30 mouse cellular contexts compared by ENCODE assay signal in the genomic region with DNA sequence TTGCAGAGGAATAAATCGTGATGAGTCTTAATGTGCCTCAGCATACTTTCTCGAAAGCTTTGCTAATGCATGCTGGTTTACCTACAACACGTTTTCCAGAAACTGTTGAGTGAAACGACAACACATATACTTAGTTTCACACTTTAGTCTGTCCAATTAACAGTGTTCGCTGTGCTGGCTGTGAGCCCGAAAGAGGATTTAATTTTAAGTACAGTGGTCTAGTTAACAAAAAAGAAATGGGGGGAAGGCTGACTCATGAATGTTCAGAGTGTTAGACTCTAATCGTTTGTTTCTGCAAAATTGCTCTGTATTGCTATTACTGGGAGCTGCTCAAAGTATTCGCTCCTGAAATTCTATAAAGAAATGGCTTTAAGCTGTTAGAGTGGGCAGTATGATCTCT.
DNase-seq lines count a peak whose midpoint lies in the region; ATAC-seq and TF ChIP-seq lines count a peak whose summit lies in the region.
"Had no signal": no experiment of that assay in that cellular context is flagged by ENCODE, and none has a peak within 500 bp of the region (broad histone marks: within the 10 kb centered on the region; RNA-seq: fewer than 3 reads in every experiment).

No protein-coding gene starts in this region.

- H3K36me3 ChIP-seq in forebrain, embryonic 16.5 days (ENCODE audit: control insufficient read depth, insufficient read depth), result no peaks in the 10 kb centered on the region
- H3K36me3 ChIP-seq in liver, postnatal 0 days (replicated peaks; ENCODE audit: insufficient read depth, low read length), result no peaks in the 10 kb centered on the region
- H3K36me3 ChIP-seq: embryonic facial prominence, embryonic 15.5 days; G1E; heart, embryonic 15.5 days; limb, embryonic 12.5 days; neural tube, embryonic 12.5 days had no signal

- no peak overlapping the region for H3K4me3 ChIP-seq in forebrain, embryonic 16.5 days (replicated peaks; ENCODE audit: low read length)
- H3K4me3 ChIP-seq in liver, postnatal 0 days (ENCODE audit: low read depth, low read length), result no peak overlapping the region
- H3K4me3 ChIP-seq: embryonic facial prominence, embryonic 15.5 days; gastrocnemius, adult 2 months; heart, embryonic 15.5 days; left cerebral cortex, adult 2 months; limb, embryonic 12.5 days; neural tube, embryonic 12.5 days had no signal

- no peak for TF ChIP-seq POLR2A in brain, embryonic 14.5 days (IDR thresholded peaks at IDR 0.05; ENCODE audit: borderline replicate concordance, extremely low read depth, insufficient read depth, insufficient read length, poor library complexity, severe bottlenecking)

- no peak overlapping the region for H3K27ac ChIP-seq in forebrain, embryonic 16.5 days (ENCODE audit: low read length)
- no peak overlapping the region for H3K27ac ChIP-seq in liver, postnatal 0 days (ENCODE audit: low read depth)
- H3K27ac ChIP-seq: embryonic facial prominence, embryonic 15.5 days; gastrocnemius, adult 2 months; heart, embryonic 15.5 days; hindbrain, postnatal 0 days; left cerebral cortex, adult 2 months; limb, embryonic 12.5 days; neural tube, embryonic 12.5 days; stomach, postnatal 0 days had no signal

- DNase-seq in frontal cortex, adult 2 months (ENCODE audit: extremely low spot score in 1 of 2, low spot score in 1 of 2), result peak; percentile 22 to 53
- DNase-seq in frontal cortex, postnatal 25 days (ENCODE audit: low spot score in 2 of 2), result no peak
- DNase-seq in brain, embryonic 14.5 days (ENCODE audit: low read depth), result peak; percentile 90
- peak; percentile 52 to 62 for DNase-seq in right cerebral cortex, postnatal 10 days (ENCODE audit: low spot score in 2 of 2)
- DNase-seq in layer of hippocampus, postnatal 10 days (ENCODE audit: low spot score in 2 of 2), result no peak
- DNase-seq in liver, postnatal 0 days, result no peak
- no peak for DNase-seq in urinary bladder, postnatal 14 days (ENCODE audit: low spot score)
- DNase-seq: adrenal gland, adult 2 months; B cell, adult 2 months; cerebellum, adult 2 months; cerebellum, postnatal 25 days; embryo, embryonic 11 days; gastrocnemius, adult 2 months; heart, postnatal 36 days; kidney, postnatal 36 days; lung, adult 18-20 months; lung, postnatal 10 days had no signal

- H3K9ac ChIP-seq in forebrain, embryonic 16.5 days (replicated peaks; ENCODE audit: low read depth, low read length), result no peak overlapping the region
- H3K9ac ChIP-seq in liver, postnatal 0 days (replicated peaks), result no peak overlapping the region
- H3K9ac ChIP-seq: embryonic facial prominence, embryonic 15.5 days; heart, embryonic 15.5 days; limb, embryonic 12.5 days; neural tube, embryonic 12.5 days had no signal

- peaks cover 4% of the 10 kb centered on the region for H3K4me1 ChIP-seq in forebrain, embryonic 16.5 days (replicated peaks; ENCODE audit: control insufficient read depth, insufficient read depth, low read length)
- H3K4me1 ChIP-seq in liver, postnatal 0 days (ENCODE audit: insufficient read depth), result no peaks in the 10 kb centered on the region
- H3K4me1 ChIP-seq: embryonic facial prominence, embryonic 15.5 days; heart, embryonic 15.5 days; limb, embryonic 12.5 days; neural tube, embryonic 12.5 days had no signal

- WGBS in forebrain, embryonic 16.5 days, result 27% methylated on average over 8 of the region's 8 CpGs
- 71% methylated on average over 8 of the region's 8 CpGs for WGBS in liver, postnatal 0 days (ENCODE audit: insufficient replicate concordance)

- no peak for TF ChIP-seq EP300 in liver, postnatal 0 days (IDR thresholded peaks at IDR 0.05; ENCODE audit: low read depth)

- no peaks in the 10 kb centered on the region for H3K27me3 ChIP-seq in forebrain, embryonic 16.5 days (replicated peaks; ENCODE audit: control insufficient read depth, insufficient read depth, low read length)
- H3K27me3 ChIP-seq in liver, postnatal 0 days (ENCODE audit: insufficient read depth, low read length), result no peaks in the 10 kb centered on the region
- H3K27me3 ChIP-seq: CH12.LX; embryonic facial prominence, embryonic 15.5 days; heart, embryonic 15.5 days; limb, embryonic 12.5 days; neural tube, embryonic 12.5 days had no signal

- no peak overlapping the region for H3K4me2 ChIP-seq in forebrain, embryonic 16.5 days (ENCODE audit: low read length)
- no peak overlapping the region for H3K4me2 ChIP-seq in liver, postnatal 0 days (ENCODE audit: low read depth, low read length)
- H3K4me2 ChIP-seq: embryonic facial prominence, embryonic 15.5 days; heart, embryonic 15.5 days; limb, embryonic 12.5 days; liver, embryonic 11.5 days; midbrain, embryonic 11.5 days; neural tube, embryonic 12.5 days had no signal

- no peak for TF ChIP-seq CTCF in brain, embryonic 14.5 days (IDR thresholded peaks at IDR 0.05; ENCODE audit: borderline replicate concordance, extremely low read depth, insufficient read depth, insufficient read length)
- no peak for TF ChIP-seq CTCF in liver, postnatal 0 days (IDR thresholded peaks at IDR 0.05; ENCODE audit: low read depth)

- H3K9me3 ChIP-seq in forebrain, embryonic 16.5 days (ENCODE audit: control insufficient read depth, low read length), result no peaks in the 10 kb centered on the region; the same call in 1 of the 2 replicates
- no peaks in the 10 kb centered on the region for H3K9me3 ChIP-seq in liver, postnatal 0 days (ENCODE audit: low read length)
- H3K9me3 ChIP-seq: embryonic facial prominence, embryonic 15.5 days; G1E; heart, embryonic 15.5 days; neural tube, embryonic 12.5 days had no signal

- peak; percentile 81 for ATAC-seq in forebrain, embryonic 16.5 days
- no peak for ATAC-seq in liver, postnatal 0 days
- ATAC-seq: hindbrain, postnatal 0 days; intestine, embryonic 16.5 days had no signal

Comparison
In these comparisons a context has a peak if more than half of its experiments do, and no peak if none do; other contexts are left out.
1. DNase-seq: peak in frontal cortex, adult 2 months (2 of 2), brain, embryonic 14.5 days (single experiment) and right cerebral cortex, postnatal 10 days (2 of 2); none in frontal cortex, postnatal 25 days (0 of 2), layer of hippocampus, postnatal 10 days (0 of 2), liver, postnatal 0 days (single experiment) and urinary bladder, postnatal 14 days (single experiment).